Mouse (Mus musculus) lung, embryonic 16.5 days (tissue): ENCODE results near the gene BC107364. TPM values are rescaled to one million over a fixed set of nuclear protein-coding genes. Genes with fewer than 3 reads are reported as not detected.
"Not testable (repeated sequence)": the region's sequence is repeated elsewhere in the genome, so short reads cannot be mapped to it uniquely, and the experiment has no call there.

ENCODE experiments used
- ATAC-seq: fragments of 200-750 bp; cut with Nextera tagmentation; 2 replicates; pipeline ENCODE4 v1.8.0; 2017; ENCODE audit warnings: low read depth, mild to moderate bottlenecking, moderate library complexity
- H3K27ac ChIP-seq: fragments of 300-500 bp; sonication (generic); 2 replicates; pipeline ENCODE4 v1.5.1; 2014; ENCODE audit warnings: mild to moderate bottlenecking, control low read depth, low read length
- H3K27me3 ChIP-seq: fragments of 300-500 bp; sonication (generic); 2 replicates; pipeline ENCODE4 v1.6.1; 2014; ENCODE audit warnings: low read depth, low read length, mixed read lengths; ENCODE audit not compliant: control insufficient read depth, insufficient read depth
- H3K36me3 ChIP-seq: fragments of 300-500 bp; sonication (generic); 2 replicates; pipeline ENCODE4 v1.6.1; 2014; ENCODE audit warnings: low read length; ENCODE audit not compliant: control insufficient read depth, insufficient read depth
- H3K4me1 ChIP-seq: fragments of 300-500 bp; sonication (generic); replicated peaks from 2 replicates; pipeline ENCODE4 v1.6.1; 2014; ENCODE audit warnings: low read length, mixed read lengths; ENCODE audit not compliant: control insufficient read depth, insufficient read depth
- H3K4me2 ChIP-seq: fragments of 300-500 bp; sonication (generic); 2 replicates; pipeline ENCODE4 v1.6.1; 2014; ENCODE audit warnings: low read depth, low read length, control low read depth
- H3K4me3 ChIP-seq: fragments of 300-500 bp; sonication (generic); 2 replicates; pipeline ENCODE4 v1.5.1; 2014; ENCODE audit warnings: mild to moderate bottlenecking, low read length, control low read depth
- H3K9ac ChIP-seq: fragments of 300-500 bp; sonication (generic); 2 replicates; pipeline ENCODE4 v1.6.1; 2014; ENCODE audit warnings: low read length, control low read depth
- H3K9me3 ChIP-seq: fragments of 300-500 bp; sonication (generic); 2 replicates; pipeline ENCODE4 v1.6.1; 2016; ENCODE audit warnings: low read length; ENCODE audit not compliant: control insufficient read depth
- WGBS: fragments of 180-500 bp; shearing (Covaris S2); extraction: QIAGEN DNeasy Blood & Tissue Kit; methylation state at CpG from one replicate; pipeline ENCODE4 v1.1.7; 2014; 5-methylcytosine and 5-hydroxymethylcytosine counted together
- polyA plus RNA-seq: library from polyadenylated mRNA; unstranded; fragments of >200 nt; fragmentation: Nextera tagmentation; extraction: Ambion mirVana; gene quantifications from 2 replicates; pipeline ENCODE4 v1.2.1, GENCODE M21; 2015

BC107364 gene
- polyA plus RNA-seq, 1 experiment from 2014 or later = 0.30 TPM

- no peak overlapping the region for H3K9ac ChIP-seq
- peak overlapping the region; percentile 6 for H3K4me2 ChIP-seq
- no peak overlapping the region for H3K4me3 ChIP-seq
These were observed 11.8 kb upstream of the BC107364 start for GRCm38 (mm10) chr3:96463891-96464290.

GRCm38 (mm10) chr3:96460568-96460870 lies 8.4 kb upstream of the BC107364 start:
- not testable (repeated sequence) for H3K4me2 ChIP-seq, H3K9ac ChIP-seq, H3K27me3 ChIP-seq, H3K4me1 ChIP-seq, H3K27ac ChIP-seq, ATAC-seq, H3K4me3 ChIP-seq, H3K36me3 ChIP-seq, H3K9me3 ChIP-seq
- whole genome bisulfite sequencing = no CpG with 5 or more reads among the region's 19 CpGs

More at GRCm38 (mm10) chr3:96463891-96464290, 11.8 kb upstream of the BC107364 start:
- 13% methylated on average over 25 of the region's 25 CpGs for WGBS
- Histone ChIP-seq H3K36me3 (no peaks in the 10 kb centered on the region), H3K4me1 (no peaks in the 10 kb centered on the region), H3K27me3 (peaks cover 3% of the 10 kb centered on the region; the same call in 1 of the 2 replicates), H3K27ac (no peak overlapping the region), H3K9me3 (no peaks in the 10 kb centered on the region)
- ATAC-seq = no peak

GRCm38 (mm10) chr3:96459757-96460567 lies 7.9 kb upstream of the BC107364 start:
- WGBS = 0% methylated on average over 1 of the region's 58 CpGs
- H3K27ac ChIP-seq, H3K9ac ChIP-seq, H3K4me2 ChIP-seq, H3K4me1 ChIP-seq, H3K36me3 ChIP-seq, H3K27me3 ChIP-seq, H3K4me3 ChIP-seq, H3K9me3 ChIP-seq: not testable (repeated sequence)
- ATAC-seq = peak; percentile 90

DNA sequence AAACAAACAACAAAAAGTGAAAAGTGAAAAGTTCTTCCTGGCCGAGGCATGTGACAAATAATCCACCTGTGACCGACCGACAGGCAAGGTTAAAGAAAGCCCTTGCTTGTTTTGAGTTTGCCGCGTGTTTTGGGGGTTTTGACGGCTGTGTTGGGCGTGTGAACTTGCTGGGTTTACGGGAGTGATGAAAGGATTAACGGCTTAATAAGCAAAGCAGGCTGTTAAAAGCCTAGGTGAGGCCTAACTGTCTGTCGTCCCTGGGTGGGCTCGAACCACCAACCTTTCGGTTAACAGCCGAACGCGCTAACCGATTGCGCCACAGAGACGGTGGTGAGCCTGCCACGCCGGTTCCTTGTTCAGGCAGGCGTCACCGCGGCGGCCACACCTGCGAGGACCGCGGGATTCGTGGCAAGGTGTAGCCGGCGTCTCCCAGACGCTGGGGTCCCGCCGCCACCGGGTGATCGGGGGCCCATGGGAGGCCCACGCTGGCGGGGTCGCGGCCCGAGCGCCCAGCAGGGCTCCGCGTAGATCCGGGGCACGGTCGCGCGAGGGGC lies 6.9 kb upstream of the BC107364 start:
- H3K36me3 ChIP-seq, H3K27ac ChIP-seq, H3K4me2 ChIP-seq, H3K9ac ChIP-seq, H3K4me1 ChIP-seq, H3K9me3 ChIP-seq, H3K27me3 ChIP-seq, H3K4me3 ChIP-seq: not testable (repeated sequence)
- no CpG with 5 or more reads among the region's 48 CpGs for WGBS
- ATAC-seq = peak; percentile 32

DNA sequence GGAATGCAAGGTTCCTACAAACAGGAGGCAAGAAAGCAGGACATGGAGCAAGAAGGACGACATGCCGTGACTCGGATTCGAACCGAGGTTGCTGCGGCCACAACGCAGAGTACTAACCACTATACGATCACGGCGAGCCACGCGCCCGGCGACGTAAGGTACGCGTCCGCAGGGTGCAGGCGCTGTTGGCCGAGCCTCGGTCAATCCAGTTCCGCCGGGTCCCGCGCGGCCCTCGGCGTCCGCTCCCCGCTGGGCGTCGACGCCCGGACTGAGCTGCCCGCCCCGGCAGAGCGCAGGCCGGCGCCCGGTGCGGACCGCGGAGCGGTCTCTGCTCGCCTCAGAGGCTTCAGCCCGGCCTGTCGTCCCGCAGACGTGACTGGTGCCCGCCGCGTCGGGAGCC lies 5.9 kb upstream of the BC107364 start:
- not testable (repeated sequence) for H3K36me3 ChIP-seq, H3K4me1 ChIP-seq, H3K27ac ChIP-seq, H3K27me3 ChIP-seq, H3K4me3 ChIP-seq, H3K9ac ChIP-seq, H3K4me2 ChIP-seq, H3K9me3 ChIP-seq
- no CpG with 5 or more reads among the region's 53 CpGs for WGBS
- peak; percentile 35 for ATAC-seq

DNA sequence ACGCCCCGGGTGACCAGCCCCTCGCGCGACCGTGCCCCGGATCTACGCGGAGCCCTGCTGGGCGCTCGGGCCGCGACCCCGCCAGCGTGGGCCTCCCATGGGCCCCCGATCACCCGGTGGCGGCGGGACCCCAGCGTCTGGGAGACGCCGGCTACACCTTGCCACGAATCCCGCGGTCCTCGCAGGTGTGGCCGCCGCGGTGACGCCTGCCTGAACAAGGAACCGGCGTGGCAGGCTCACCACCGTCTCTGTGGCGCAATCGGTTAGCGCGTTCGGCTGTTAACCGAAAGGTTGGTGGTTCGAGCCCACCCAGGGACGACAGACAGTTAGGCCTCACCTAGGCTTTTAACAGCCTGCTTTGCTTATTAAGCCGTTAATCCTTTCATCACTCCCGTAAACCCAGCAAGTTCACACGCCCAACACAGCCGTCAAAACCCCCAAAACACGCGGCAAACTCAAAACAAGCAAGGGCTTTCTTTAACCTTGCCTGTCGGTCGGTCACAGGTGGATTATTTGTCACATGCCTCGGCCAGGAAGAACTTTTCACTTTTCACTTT lies 847 bp downstream of the BC107364 start:
- H3K4me1 ChIP-seq, H3K27me3 ChIP-seq, H3K9ac ChIP-seq, H3K4me2 ChIP-seq, H3K9me3 ChIP-seq, H3K27ac ChIP-seq, H3K36me3 ChIP-seq, H3K4me3 ChIP-seq: not testable (repeated sequence)
- ATAC-seq = peak; percentile 13; the same call in 1 of the 2 replicates
- WGBS = no CpG with 5 or more reads among the region's 50 CpGs

DNA sequence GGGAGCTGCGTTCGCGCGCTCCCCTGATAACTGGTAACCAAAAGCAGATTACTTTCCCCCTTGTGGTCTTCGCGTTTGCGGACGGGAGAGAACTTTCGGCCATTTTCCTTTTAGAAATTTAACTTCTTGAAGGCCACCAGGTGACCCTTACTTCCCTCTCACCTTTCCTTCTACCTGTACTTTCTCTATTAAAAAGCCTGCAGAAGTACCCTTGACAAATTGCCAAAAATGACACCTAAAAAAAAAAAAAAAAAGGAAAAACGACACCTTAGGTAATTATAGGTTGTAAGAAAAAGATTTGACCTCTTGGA lies 1.6 kb downstream of the BC107364 start:
- ATAC-seq, H3K9me3 ChIP-seq, H3K27ac ChIP-seq, H3K4me3 ChIP-seq, H3K36me3 ChIP-seq, H3K9ac ChIP-seq, H3K4me2 ChIP-seq, H3K4me1 ChIP-seq: not testable (repeated sequence)
- WGBS = 0% methylated on average over 1 of the region's 10 CpGs
- H3K27me3 ChIP-seq = peaks cover 10% of the 10 kb centered on the region

- not testable (repeated sequence) for H3K36me3 ChIP-seq, H3K9me3 ChIP-seq, H3K4me1 ChIP-seq, H3K27me3 ChIP-seq, H3K9ac ChIP-seq, H3K4me3 ChIP-seq, H3K27ac ChIP-seq, H3K4me2 ChIP-seq
- ATAC-seq = peak; percentile 93
- WGBS = no CpG with 5 or more reads among the region's 68 CpGs
These were observed 2.1 kb downstream of the BC107364 start for GRCm38 (mm10) chr3:96449762-96450585.

DNA sequence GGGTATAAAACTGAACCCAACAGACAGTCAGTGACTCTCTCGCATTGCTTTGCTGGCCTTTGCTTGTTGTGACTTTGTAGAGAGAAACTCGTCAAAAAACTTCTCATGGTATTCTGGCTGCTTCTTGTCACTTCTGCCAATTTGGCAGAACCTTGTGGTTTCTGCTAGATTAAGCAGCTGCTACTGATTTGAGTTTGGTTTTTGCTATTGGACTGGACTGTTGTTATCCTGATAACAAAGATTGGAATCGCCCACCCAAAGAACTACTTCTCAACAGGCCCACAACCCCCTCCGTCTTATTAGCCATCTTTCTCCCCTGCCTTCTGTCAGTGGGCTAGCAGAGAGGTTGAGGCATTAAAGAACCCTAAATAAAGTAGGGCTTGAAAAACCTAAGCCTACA lies 6.7 kb downstream of the BC107364 start:
- H3K4me1 ChIP-seq = 0 out of 2 replicates have a peak, but pooled peaks cover 2% of the 10 kb centered on the region
- 82% methylated on average over 4 of the region's 4 CpGs for WGBS

More for the DNA sequence above, 6.7 kb downstream of the BC107364 start:
- no peaks in the 10 kb centered on the region for H3K36me3 ChIP-seq
- peaks cover 46% of the 10 kb centered on the region for H3K27me3 ChIP-seq
- no peak overlapping the region for H3K9ac ChIP-seq
- H3K9me3 ChIP-seq = no peaks in the 10 kb centered on the region
- H3K27ac ChIP-seq = no peak overlapping the region
- no peak overlapping the region for H3K4me2 ChIP-seq
- H3K4me3 ChIP-seq = no peak overlapping the region
- no peak for ATAC-seq
